Mouse (Mus musculus) bone marrow macrophage, adult 2 months (primary cell): ENCODE measurements around the gene Nol8.

Source experiments
- CTCF ChIP-seq: IDR thresholded peaks from 2 replicates; pipeline ENCODE4 v1.5.1; 2012; ENCODE audit warnings: low read depth, mild to moderate bottlenecking, low read length, moderate library complexity
- POLR2A ChIP-seq: IDR thresholded peaks from 2 replicates; pipeline ENCODE4 v1.6.1; 2012; ENCODE audit warnings: mild to moderate bottlenecking, low read depth, low read length, borderline replicate concordance

GRCm38 (mm10) chr13:49677793-49678192 lies 24.9 kb downstream of the Nol8 start:
- no peak for TF ChIP-seq CTCF
- TF ChIP-seq POLR2A: no peak
